Mouse (Mus musculus) lung, adult 2 months (tissue): Measurements from ENCODE around the gene Thoc2. TPM values are rescaled to one million over a fixed set of nuclear protein-coding genes. Genes with fewer than 3 reads are reported as not detected.
"Not testable (repeated sequence)": the region's sequence is repeated elsewhere in the genome, so short reads cannot be mapped to it uniquely, and the experiment has no call there.

Experiments
- DNase-seq: peaks from one replicate; pipeline ENCODE4 v3.0.0; 2022
- H3K4me1 ChIP-seq: fragments of 200-500 bp; 2 replicates; pipeline ENCODE4 v1.6.1; 2011; ENCODE audit warnings: low read length; ENCODE audit not compliant: control insufficient read depth, insufficient read depth
- H3K4me3 ChIP-seq: fragments of 200-500 bp; replicated peaks from 2 replicates; pipeline ENCODE3; 2011; ENCODE audit warnings: low read depth, mild to moderate bottlenecking, control low read depth, low read length; ENCODE audit errors: extremely low read depth
- CTCF ChIP-seq: fragments of 200-500 bp; IDR thresholded peaks from 2 replicates; pipeline ENCODE4 v1.5.1; 2011; ENCODE audit warnings: mild to moderate bottlenecking, low read length, control low read depth; ENCODE audit not compliant: insufficient read depth
- POLR2A ChIP-seq: fragments of 200-500 bp; IDR thresholded peaks from 2 replicates; pipeline ENCODE4 v1.6.1; 2011; ENCODE audit warnings: low read depth, mild to moderate bottlenecking, control low read depth, low read length, borderline replicate concordance; ENCODE audit errors: extremely low read depth
- WGBS: fragments of 180-500 bp; shearing (Covaris S2); methylation state at CpG from one replicate; pipeline ENCODE4 v1.1.7; 2018; 5-methylcytosine and 5-hydroxymethylcytosine counted together
- polyA plus RNA-seq: library from polyadenylated mRNA; depleted of rRNA; stranded (reverse); fragments of >200 nt; gene quantifications from 2 replicates; pipeline ENCODE4 v1.2.3, GENCODE M21; 2012; rRNA removed

Gene Thoc2
- polyA plus RNA-seq, result 3.9 and 9.5 TPM in 2 replicates

GRCm38 (mm10) chrX:41920574-41920973, at the start of gene Thoc2:
Gene Thoc2, minus strand, starts transcription at chrX:41920674.
- TF ChIP-seq POLR2A, result no peak
- DNase-seq, result no peak
- Histone ChIP-seq H3K4me1 (no peaks in the 10 kb centered on the region), H3K4me3 (no peak within 1 kb of the TSS)
- 71% methylated on average over 1 of the region's 1 CpGs for WGBS

GRCm38 (mm10) chrX:41970096-41970495, 49.6 kb upstream of the Thoc2 start:
- no peak for DNase-seq
- TF ChIP-seq POLR2A (no peak), CTCF (no peak)
- 85% methylated on average over 2 of the region's 2 CpGs for WGBS
- Histone ChIP-seq H3K4me1 (no peaks in the 10 kb centered on the region), H3K4me3 (no peak overlapping the region)

- Histone ChIP-seq H3K4me1 (no peaks in the 10 kb centered on the region), H3K4me3 (no peak overlapping the region)
- 75% methylated on average over 4 of the region's 4 CpGs for WGBS
- TF ChIP-seq CTCF (no peak), POLR2A (no peak)
- no peak for DNase-seq
These were observed 48.9 kb upstream of the Thoc2 start for GRCm38 (mm10) chrX:41969341-41969740.

- DNase-seq, result peak; percentile 6
- WGBS, result 61% methylated on average over 4 of the region's 4 CpGs
- TF ChIP-seq POLR2A (no peak), CTCF (no peak)
- Histone ChIP-seq H3K4me3 (no peak overlapping the region), H3K4me1 (no peaks in the 10 kb centered on the region)
These were observed 36.7 kb upstream of the Thoc2 start for GRCm38 (mm10) chrX:41957161-41957560.

GRCm38 (mm10) chrX:41941840-41942239, 21.4 kb upstream of the Thoc2 start:
- no peaks in the 10 kb centered on the region for H3K4me1 ChIP-seq
- H3K4me3 ChIP-seq, result no peak overlapping the region
- WGBS, result 71% methylated on average over 5 of the region's 5 CpGs
- no peak for DNase-seq
- TF ChIP-seq CTCF (no peak), POLR2A (no peak)

- WGBS, result 53% methylated on average over 6 of the region's 6 CpGs
- not testable (repeated sequence) for DNase-seq, H3K4me1 ChIP-seq, H3K4me3 ChIP-seq
These were observed 11.3 kb upstream of the Thoc2 start for GRCm38 (mm10) chrX:41931821-41932220.

GRCm38 (mm10) chrX:41924708-41925107, 4.2 kb upstream of the Thoc2 start:
- no peak for TF ChIP-seq CTCF
- TF ChIP-seq POLR2A, result no peak
- Histone ChIP-seq H3K4me1 (no peaks in the 10 kb centered on the region), H3K4me3 (no peak overlapping the region)
- WGBS, result 59% methylated on average over 5 of the region's 5 CpGs
- peak; percentile 16 for DNase-seq

GRCm38 (mm10) chrX:41912061-41912401, 8.4 kb downstream of the Thoc2 start:
- TF ChIP-seq CTCF (no peak), POLR2A (no peak)
- WGBS, result 46% methylated on average over 10 of the region's 10 CpGs
- Histone ChIP-seq H3K4me3 (peak overlapping the region; percentile 74), H3K4me1 (no peaks in the 10 kb centered on the region; the same call in 1 of the 2 replicates)
- no peak for DNase-seq

- Histone ChIP-seq H3K4me3 (peak overlapping the region; percentile 74), H3K4me1 (no peaks in the 10 kb centered on the region; the same call in 1 of the 2 replicates)
- 24% methylated on average over 59 of the region's 59 CpGs for WGBS
- peak; percentile 79 for DNase-seq
- TF ChIP-seq POLR2A (peak; percentile 73; the same call in 1 of the 2 replicates), CTCF (no peak)
These were observed 8.9 kb downstream of the Thoc2 start for GRCm38 (mm10) chrX:41911390-41912060.

- 29% methylated on average over 24 of the region's 24 CpGs for WGBS
- Histone ChIP-seq H3K4me1 (no peaks in the 10 kb centered on the region; the same call in 1 of the 2 replicates), H3K4me3 (peak overlapping the region; percentile 74)
- peak; percentile 11 for DNase-seq
- no peak for TF ChIP-seq POLR2A
- TF ChIP-seq CTCF, result no peak
These were observed 9.5 kb downstream of the Thoc2 start for GRCm38 (mm10) chrX:41910981-41911380.
